Mouse (Mus musculus): Measurements from ENCODE around the gene Dpm3. TPM values are rescaled to one million over a fixed set of nuclear protein-coding genes. Genes with fewer than 3 reads are reported as not detected.
A peak's percentile ranks its signal among the peaks of the same experiment; 100 is the strongest.

Gene Dpm3
- total and polyA plus RNA-seq, 3 experiments = 237 to 271 TPM; not detected in 1

GRCm38 (mm10) chr3:89233562-89234110 lies 25.5 kb upstream of the Dpm3 start (continued):
- TF ChIP-seq CHD1 (IDR thresholded peaks at IDR 0.05; ENCODE audit: low read depth, low read length) = no peak
- TF ChIP-seq MAFK (IDR thresholded peaks at IDR 0.05; ENCODE audit: borderline replicate concordance, low read depth, low read length) = peak; percentile 70; the same call in 1 of the 2 replicates
- no peak for TF ChIP-seq USF1 (IDR thresholded peaks at IDR 0.05; ENCODE audit: low read depth, low read length)
- TF ChIP-seq MYB (IDR thresholded peaks at IDR 0.05; ENCODE audit: low read depth, low read length) = peak; percentile 58
- TF ChIP-seq ETS1 (IDR thresholded peaks at IDR 0.05; ENCODE audit: low read depth, low read length) = peak; percentile 94
- no peak for TF ChIP-seq TBP (IDR thresholded peaks at IDR 0.05; ENCODE audit: low read depth, low read length)
- no peak for TF ChIP-seq NELFE (IDR thresholded peaks at IDR 0.05; ENCODE audit: low read depth, low read length)
- no peak for TF ChIP-seq CHD2 (IDR thresholded peaks at IDR 0.05; ENCODE audit: low read length)
- no peak for TF ChIP-seq ZMIZ1 (IDR thresholded peaks at IDR 0.05; ENCODE audit: low read depth, low read length)
- no peak for TF ChIP-seq POLR2A (IDR thresholded peaks at IDR 0.05; ENCODE audit: control insufficient read depth in 1 of 2, insufficient read depth in 1 of 2, low read depth in 1 of 2, low read length in 2 of 2, poor library complexity in 1 of 2)
- peak; percentile 92 for TF ChIP-seq EP300 (IDR thresholded peaks at IDR 0.05; ENCODE audit: low read depth in 1 of 2, low read length in 2 of 2)
- peak; percentile 91 for TF ChIP-seq GATA1 (IDR thresholded peaks at IDR 0.05; ENCODE audit: low read depth, low read length)
- TF ChIP-seq USF2 (IDR thresholded peaks at IDR 0.05; ENCODE audit: borderline replicate concordance in 1 of 2, insufficient read depth in 1 of 2, low read depth in 1 of 2, low read length in 2 of 2) = no peak

- H3K4me3 ChIP-seq (ENCODE audit: control insufficient read depth in 1 of 2, insufficient read depth in 1 of 2, low read depth in 2 of 2, low read length in 2 of 2) = no peak overlapping the region
- H3K36me3 ChIP-seq (ENCODE audit: control insufficient read depth in 1 of 2, insufficient read depth in 2 of 2, low read length in 2 of 2) = peaks cover 0 to 12% of the 10 kb centered on the region in 2 experiments; a peak in 2 of 4 replicates
- no peak overlapping the region for H3K27ac ChIP-seq (ENCODE audit: control insufficient read depth, low read depth, low read length)
- H3K79me2 ChIP-seq (ENCODE audit: control insufficient read depth, insufficient read depth, low read length, poor library complexity) = no peaks in the 10 kb centered on the region
- no peaks in the 10 kb centered on the region for H3K27me3 ChIP-seq (ENCODE audit: control insufficient read depth in 1 of 2, insufficient read depth in 2 of 2, low read length in 2 of 2)
- DNase-seq (ENCODE audit: low read depth, low spot score) = no peak
- no peaks in the 10 kb centered on the region for H3K9me3 ChIP-seq (replicated peaks; ENCODE audit: insufficient read depth, low read length)
- no peak overlapping the region for H3K9ac ChIP-seq (ENCODE audit: control insufficient read depth, low read depth, low read length, poor library complexity, severe bottlenecking)
- TF ChIP-seq MYB (IDR thresholded peaks at IDR 0.05; ENCODE audit: low read depth, low read length) (no peak), ETS1 (IDR thresholded peaks at IDR 0.05; ENCODE audit: low read depth, low read length) (no peak), MXI1 (IDR thresholded peaks at IDR 0.05; ENCODE audit: low read depth, low read length) (no peak), MEF2A (IDR thresholded peaks at IDR 0.05; ENCODE audit: extremely low read depth, insufficient replicate concordance, low read depth, low read length, poor library complexity, severe bottlenecking) (no peak), POLR2AphosphoS2 (IDR thresholded peaks at IDR 0.05; ENCODE audit: low read length) (no peak), ZMIZ1 (IDR thresholded peaks at IDR 0.05; ENCODE audit: low read depth, low read length) (no peak), SMC3 (IDR thresholded peaks at IDR 0.05; ENCODE audit: low read depth, low read length) (no peak), GATA1 (IDR thresholded peaks at IDR 0.05; ENCODE audit: low read depth, low read length) (no peak), MAX (IDR thresholded peaks at IDR 0.05; ENCODE audit: low read length) (no peak), CTCF (IDR thresholded peaks at IDR 0.05 in 2 of 3, conservative IDR thresholded peaks at IDR 0.05 in 1 of 3; ENCODE audit: control insufficient read depth in 1 of 3, insufficient read depth in 1 of 3, low read depth in 2 of 3, low read length in 3 of 3, poor library complexity in 1 of 3, severe bottlenecking in 1 of 3) (no peak), BHLHE40 (IDR thresholded peaks at IDR 0.05; ENCODE audit: borderline replicate concordance, low read depth, low read length) (no peak), SIN3A (IDR thresholded peaks at IDR 0.05; ENCODE audit: low read length) (no peak), NRF1 (IDR thresholded peaks at IDR 0.05; ENCODE audit: insufficient read depth, low read depth, low read length, poor library complexity, severe bottlenecking) (no peak), POLR2AphosphoS5 (IDR thresholded peaks at IDR 0.05; ENCODE audit: borderline replicate concordance, low read depth, low read length) (no peak), MAZ (IDR thresholded peaks at IDR 0.05; ENCODE audit: low read depth, low read length) (no peak), ZNF384 (IDR thresholded peaks at IDR 0.05; ENCODE audit: low read depth, low read length) (no peak), ZKSCAN1 (IDR thresholded peaks at IDR 0.05; ENCODE audit: low read depth, low read length) (no peak), TBP (IDR thresholded peaks at IDR 0.05; ENCODE audit: low read depth, low read length) (no peak), RCOR1 (IDR thresholded peaks at IDR 0.05; ENCODE audit: low read depth, low read length) (no peak), UBTF (IDR thresholded peaks at IDR 0.05; ENCODE audit: borderline replicate concordance, insufficient read depth, low read depth, low read length) (no peak)
- H3K4me1 ChIP-seq (ENCODE audit: control insufficient read depth in 1 of 2, insufficient read depth in 2 of 2, low read length in 2 of 2) = peaks cover 5 to 18% of the 10 kb centered on the region in 2 experiments; a peak in 3 of 4 replicates
These were observed 22.6 kb upstream of the Dpm3 start for GRCm38 (mm10) chr3:89236516-89236915.

All from MEL (cell line).